Mouse (Mus musculus): Measurements from ENCODE around the gene Gucy1b2.
A peak's percentile ranks its signal among the peaks of the same experiment; 100 is the strongest.

The Gucy1b2 gene

DNA sequence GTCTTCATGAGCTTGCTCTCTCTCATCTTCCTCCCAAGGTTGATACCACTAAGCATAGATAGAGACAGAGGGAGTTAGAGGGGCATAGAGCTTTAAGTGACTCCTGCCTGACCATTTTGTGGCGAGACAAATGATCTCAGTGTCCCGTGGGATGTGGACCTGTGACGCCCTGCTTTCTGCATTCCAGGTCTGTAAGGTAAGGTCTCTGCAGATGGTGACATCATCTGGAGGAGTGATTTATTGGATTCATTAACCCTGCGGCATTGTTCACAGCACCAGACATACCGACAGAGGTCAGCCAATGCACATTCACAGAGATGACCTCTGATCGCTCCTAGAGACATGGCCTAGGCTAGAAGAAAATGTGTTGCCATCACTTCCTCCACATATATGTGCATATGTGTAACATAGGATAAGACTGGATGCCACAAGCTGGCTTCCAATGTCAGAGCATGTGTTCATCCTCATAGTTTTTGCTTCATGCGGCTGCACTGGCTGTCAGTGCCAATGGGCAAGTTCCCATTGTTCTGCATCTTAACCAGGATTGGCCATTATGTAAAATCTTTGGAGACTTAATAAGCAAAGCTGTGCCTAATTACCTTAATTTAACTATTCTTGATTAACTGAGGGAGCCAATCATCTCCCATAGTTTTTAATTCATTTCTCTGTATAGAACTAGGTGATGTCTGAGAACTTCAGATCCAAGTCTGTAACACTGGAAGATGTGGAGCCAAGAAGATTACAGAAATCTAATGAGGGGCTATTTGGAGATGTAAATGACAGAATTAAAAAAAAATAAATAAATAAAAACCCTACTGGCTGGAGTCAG lies 9.5 kb downstream of the Gucy1b2 start:
- no peak for DNase-seq (ENCODE audit: low read depth, low spot score)

DNA sequence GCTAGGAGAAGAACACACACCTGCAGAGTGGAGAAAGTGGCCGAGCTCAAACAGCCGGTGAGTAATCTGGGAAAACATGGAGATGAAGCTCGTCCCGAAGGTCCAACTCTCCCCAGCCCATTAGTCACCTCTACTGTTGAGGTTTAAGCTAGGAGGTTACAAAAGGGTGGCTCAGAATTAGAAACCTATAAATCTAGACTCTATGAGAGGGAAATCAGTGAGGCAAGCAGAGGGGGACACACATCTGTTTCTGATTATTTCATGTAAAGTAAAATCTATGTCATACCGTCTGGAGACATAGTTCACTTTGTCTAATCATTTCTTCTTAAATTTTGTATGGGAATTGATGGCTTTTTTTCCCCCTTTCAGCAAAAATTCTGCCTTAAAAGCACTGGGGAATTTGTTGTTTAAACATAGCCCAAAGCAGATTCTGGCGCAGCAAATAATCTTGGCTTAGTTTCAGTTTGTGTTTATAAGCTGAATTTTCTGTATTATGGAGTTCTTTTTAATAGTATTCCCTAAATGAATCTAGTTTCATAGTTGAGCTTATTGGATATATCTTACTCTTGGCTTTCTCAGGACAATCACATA lies 12.2 kb downstream of the Gucy1b2 start:
- peak; percentile 61 for DNase-seq (ENCODE audit: low read depth, low spot score)

DNA sequence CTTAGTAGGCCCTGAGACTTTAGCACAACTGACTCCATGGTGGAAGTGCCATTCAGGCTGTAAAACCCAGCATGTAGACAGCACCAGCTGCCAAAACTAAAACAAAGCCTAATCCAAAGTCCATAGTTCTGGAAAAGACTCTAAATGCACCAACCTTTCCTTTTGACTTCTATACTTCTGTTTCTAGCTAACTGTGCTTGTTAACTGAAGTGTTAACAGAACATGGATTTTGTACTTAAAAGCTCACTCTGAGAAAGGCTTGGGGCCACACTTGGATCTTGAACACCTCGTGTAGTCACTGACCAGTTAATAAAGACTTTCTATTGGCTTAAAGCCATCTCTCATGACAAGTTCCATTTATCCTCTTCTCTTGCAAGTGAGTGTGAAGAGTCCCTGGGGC lies 13.1 kb downstream of the Gucy1b2 start:
- no peak for DNase-seq (ENCODE audit: low read depth, low spot score)

DNA sequence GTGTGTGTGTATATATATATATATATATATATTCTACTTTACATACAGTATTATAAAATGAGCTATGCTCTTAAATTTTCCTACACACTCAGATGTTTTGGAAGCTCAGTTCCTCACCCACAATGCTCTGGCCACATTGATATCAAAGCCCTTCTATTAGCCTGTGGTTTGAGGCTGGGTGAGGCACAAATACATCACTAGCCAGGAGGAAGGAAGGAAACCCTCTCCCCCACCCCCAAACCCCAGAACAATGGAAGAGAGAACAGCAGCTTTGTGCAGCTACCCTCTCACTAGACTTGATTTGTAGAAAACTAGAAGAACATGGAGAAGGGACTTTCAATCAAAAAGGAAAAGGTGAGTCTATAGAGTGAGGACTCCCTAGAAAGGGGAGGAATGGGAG lies 16.1 kb downstream of the Gucy1b2 start:
- DNase-seq (ENCODE audit: low read depth, low spot score) = no peak

DNA sequence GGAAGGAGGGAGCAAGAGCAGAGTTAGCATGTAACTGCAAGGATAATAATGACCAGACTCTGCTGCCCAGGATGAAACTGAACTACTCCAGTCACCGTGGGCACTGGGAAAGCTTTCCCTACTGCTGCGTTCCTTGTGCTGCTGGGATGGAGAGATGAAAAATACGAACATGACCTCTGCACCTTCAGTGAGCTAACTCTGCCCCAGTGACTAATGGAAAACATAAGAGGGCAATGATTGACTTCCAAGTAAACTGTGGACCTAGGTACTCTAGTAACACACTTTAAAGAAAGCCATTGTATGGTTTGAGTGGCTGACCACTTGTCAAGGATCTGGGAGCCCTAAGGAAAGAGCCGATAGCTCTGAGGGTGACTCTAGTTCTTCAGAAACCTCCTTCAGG lies 17.9 kb downstream of the Gucy1b2 start:
- DNase-seq (ENCODE audit: low read depth, low spot score) = no peak

DNA sequence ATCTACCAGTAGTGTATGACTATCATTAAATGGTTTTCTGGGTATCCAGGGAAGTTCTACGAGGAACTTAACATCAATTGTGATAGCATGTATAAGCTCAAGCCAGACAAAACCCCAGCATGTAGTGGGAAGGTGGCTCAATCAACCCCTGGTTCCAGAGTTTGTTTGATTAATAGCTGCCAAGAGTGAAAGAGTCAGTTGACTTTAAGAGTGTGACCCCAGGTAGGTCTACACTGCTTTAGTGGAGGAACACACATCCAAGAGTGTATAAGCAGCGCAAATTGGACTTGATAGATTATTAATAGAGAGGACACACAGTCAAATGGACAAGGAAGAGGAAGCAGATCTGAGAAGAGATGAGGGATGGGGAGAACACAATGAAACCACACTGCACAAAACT lies 18.3 kb downstream of the Gucy1b2 start:
- DNase-seq (ENCODE audit: low read depth, low spot score) = no peak

DNA sequence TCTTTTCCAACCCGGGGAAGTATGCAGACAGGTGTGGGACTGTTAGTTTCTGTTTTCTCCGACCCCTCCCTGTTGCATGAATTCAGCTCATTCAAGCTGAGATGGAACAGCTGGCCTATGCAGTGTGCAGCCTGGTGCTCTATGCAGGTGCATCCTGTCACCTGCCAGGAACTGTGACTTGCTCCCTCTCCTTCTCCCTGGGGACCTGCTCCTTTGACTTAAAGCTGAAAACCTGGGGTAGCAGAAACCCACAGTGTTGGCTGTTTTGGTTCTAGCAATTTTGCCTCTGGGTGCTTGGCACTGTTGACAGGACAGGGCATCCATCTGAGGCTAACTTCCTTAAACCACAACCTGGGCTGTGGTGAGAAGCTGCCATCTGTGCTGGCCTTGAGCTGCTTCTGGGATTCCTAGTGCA lies 30.8 kb downstream of the Gucy1b2 start:
- peak; percentile 18 for DNase-seq (ENCODE audit: low read depth, low spot score)

DNA sequence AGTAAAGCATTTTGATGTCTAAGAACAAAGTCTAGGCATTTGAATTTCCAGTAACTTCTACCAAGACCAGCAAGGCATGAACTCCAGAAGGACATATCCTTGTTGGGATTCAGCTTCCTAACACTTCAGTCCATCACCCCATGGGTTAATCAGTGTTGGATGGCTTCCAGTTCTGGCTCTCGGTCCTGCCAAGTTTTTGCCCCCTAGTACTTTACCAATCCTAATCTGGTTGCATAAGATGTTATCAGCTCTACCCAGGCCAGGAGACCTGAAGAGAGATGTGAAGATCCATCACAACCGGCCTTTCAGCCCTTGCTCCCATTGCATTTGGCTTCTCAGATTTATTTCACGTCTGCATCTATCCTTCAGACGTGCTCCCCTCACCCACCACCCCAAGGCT lies 33.8 kb downstream of the Gucy1b2 start:
- no peak for DNase-seq (ENCODE audit: low read depth, low spot score)

DNA sequence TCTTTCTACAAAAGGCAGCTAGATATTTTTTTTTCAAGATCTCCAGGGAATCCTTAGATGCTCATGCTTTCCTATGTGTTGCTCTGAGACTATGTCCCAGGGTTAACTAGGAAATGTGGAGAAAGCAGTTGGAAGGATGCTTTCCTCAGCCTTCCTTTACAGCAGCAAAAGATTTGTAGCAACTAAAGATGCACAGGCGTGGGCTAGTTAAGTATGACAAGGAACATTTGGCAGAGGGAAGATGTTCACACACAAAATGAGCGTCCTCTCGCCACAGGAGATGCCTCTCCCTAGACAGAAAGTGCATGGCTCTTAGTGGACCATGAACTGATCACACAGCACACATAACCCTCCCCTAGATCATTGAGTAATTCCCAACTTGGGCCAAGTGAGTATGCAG lies 38.6 kb downstream of the Gucy1b2 start:
- DNase-seq (ENCODE audit: low read depth, low spot score) = no peak

DNA sequence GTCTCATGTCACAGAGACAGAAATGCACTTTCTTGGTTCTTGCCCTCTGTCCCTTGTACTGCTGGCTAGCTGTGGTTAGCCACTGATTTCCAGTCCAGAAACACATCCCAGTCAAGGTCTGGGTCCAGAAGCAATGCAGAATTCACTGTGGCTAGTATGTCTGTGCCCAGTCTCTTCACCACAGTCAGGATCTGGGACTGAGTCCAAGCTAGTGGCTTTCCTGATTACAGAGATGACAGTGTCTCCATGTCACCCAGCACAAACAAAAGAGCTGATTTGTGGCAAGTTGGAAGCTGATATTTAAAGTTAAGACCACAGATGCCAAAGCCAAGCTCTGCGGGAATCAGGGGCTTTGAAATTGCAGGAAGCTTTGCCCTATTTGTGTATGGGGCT lies 39.4 kb downstream of the Gucy1b2 start:
- DNase-seq (ENCODE audit: low read depth, low spot score) = peak; percentile 57

DNA sequence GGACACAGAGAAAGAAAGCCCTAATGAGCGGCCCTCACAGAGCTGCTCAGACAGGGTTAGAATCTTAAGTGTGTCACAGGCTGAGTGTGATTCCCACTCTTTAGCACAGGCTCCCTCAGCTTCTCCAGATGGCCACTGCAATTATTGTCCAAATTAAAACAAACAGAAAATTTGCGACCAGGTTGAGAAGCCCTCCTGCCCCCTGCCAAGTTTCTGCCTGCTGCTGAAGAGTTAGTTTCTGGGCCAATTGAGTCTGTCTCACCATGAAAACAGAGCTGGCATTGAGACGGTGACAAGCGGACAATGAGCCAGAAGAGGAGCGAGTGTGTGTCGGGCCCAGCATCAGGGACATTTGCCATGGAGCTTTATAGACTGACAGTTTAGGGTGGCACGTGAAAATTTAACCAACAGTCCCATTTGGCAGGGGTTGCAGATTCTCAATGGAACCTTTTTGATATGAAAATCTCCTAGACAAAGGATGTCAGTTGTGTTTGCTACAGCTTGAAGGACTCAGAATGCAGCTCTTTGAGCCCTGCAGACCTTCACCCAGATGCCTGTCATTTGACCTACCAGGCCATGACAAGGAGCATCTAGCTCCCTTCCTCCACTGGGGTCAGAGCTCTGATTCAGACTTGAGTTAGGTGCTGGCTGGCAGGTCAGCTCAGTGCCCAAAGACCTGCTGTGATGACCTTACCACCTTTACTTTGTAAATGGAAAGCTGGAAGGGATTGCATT lies 39.9 kb downstream of the Gucy1b2 start:
- DNase-seq (ENCODE audit: low read depth, low spot score) = no peak

DNA sequence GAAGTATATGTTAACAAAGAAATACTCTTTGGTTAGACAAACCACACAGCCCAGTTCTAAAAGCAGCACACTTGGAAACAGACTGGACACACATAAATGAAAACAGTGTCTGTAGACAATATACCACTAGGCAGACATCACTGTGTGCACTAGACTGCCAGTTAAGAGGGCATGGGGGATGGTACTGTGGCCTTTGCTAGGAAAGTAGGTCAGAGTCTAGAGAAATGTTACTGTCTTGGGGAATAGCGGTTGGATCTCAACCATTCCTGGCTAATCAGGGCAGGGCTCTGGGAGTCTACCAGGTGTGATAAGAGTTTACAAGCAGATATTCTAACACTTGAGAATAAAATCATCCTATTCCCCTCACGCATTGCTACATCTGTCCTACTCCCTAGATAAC lies 60.7 kb downstream of the Gucy1b2 start:
- no peak for DNase-seq (ENCODE audit: low read depth, low spot score)

DNA sequence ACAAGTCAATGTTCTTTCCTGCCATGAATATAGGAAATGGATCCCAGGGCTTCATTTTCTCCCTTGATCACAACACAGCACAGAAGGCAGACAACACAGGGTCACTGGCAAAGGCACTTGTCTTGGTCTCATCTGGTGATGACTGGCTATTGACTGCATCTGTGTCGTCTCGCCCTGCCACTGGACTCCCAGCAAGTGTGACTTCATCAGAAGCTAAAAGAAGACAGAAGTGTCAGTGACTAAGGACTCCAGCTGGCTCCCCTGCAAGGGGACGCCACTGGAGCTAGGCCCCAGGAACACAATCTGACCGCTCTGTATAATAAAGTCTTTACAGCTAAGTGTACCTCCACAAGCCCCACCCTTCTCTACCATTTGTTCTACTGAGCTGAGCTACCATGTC lies 63.3 kb downstream of the Gucy1b2 start:
- DNase-seq (ENCODE audit: low read depth, low spot score) = no peak

DNA sequence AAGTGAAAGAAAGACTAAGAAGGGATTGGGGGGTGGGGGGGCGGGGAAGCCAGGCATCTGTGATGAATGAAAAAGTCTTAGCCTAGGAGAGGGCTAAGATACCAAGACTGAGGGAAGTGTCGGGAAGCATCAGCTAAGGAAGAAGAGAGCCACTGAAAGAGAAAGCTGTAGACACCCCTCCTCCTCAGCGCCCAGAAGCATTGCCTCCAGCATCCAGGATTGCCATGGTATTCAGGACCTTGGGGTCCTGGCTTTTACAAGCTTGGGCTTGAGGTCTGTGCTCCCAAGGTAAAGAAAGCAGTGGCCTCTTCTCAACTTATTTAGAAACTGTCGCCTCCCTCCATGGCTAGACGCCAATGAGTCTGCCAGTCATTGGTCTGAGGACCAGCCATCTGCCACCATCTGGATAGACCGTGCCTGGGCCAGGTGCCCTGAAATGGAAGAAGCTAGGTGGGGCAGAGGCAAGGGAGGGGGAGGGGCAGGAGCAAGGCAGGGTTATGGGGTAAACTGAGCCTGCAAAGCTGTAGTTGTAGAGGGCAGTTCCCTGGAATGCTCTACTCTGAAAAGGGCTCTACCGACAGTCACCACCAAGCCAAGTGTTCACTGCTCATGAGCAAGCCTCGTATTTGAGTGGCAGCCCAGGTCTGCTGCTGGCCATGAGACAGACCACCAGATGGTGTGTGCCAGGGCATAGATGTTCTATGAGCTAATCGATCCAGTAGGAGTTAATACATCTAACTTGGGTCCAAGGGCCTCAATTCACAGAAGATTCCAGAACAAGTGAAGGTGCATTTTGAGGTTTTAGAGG lies 66.2 kb downstream of the Gucy1b2 start:
- peak; percentile 8 for DNase-seq (ENCODE audit: low read depth, low spot score)

DNA sequence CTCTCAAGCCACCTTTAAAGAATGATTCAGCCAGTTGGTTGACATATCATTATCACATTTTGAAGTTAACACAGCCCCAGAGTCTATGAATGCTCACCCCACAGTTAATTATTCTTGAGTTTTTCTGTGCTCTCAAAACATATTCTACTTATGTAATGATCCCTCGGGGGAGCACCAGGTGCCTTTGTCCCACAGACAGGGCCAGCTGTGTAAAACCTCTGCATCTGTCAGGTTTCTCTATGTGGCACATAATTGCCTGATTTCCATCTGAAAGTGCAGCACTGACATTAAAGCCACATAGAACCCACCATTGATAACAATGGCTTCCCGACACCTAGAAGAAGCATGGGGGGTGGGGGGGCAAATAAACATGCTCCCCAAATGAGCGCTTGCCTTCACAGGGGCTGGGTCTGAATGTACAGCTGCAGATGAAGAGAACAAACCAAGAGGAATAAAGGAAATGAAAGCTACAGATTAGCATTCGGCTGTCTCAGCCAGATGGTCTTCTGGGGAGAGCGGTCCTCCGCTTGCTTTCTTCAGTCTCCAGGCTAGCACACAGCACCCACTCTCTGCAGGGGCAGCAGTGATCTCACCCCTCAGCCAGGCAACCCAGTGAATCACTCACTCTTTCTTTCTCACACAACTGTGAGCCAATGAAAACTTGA lies 66.9 kb downstream of the Gucy1b2 start:
- peak; percentile 50 for DNase-seq (ENCODE audit: low read depth, low spot score)

DNA sequence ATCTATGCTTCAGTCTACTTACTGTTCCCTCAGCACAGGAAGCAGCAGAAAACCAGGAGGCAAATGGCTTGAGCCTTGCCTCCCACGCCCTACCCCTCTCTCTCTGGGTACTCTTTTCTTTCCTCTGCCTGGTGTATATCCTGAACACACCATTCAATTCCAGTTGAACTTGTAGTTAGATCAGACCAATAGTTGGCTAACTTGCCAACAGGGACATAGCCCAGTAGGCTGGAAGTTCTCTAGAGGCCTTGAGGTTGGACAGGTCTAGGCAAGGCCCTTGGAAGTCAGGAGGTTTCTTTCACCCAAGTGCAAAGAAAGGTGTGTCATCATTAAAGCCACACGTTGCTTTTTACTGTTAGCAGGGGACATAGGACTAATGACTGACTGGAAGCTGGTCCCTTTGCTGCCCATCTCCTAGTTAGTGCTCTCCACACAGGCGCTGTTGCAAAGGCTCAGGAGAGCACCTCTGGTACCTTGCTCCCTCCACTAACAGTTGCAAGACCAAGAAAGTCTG lies 72.2 kb downstream of the Gucy1b2 start:
- no peak for DNase-seq (ENCODE audit: low read depth, low spot score)

DNA sequence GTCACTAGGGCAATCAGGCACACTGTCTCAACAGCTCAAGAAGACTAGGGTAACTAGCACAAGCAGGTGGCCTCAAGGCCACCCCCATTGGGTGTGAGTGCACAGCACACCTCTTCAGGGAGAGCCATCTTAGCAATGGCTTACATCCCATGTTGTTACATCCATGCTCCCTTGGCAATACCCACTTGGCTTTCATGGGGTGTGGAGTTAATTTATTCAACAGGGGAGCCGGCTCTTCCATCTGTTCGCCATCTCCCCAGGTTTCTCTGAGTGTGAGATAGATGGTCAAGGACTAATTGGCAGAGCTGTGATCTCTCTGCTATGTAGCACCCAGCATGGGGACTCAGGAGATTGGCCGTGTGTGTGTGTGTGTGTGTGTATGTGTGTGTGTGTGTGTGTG lies 73.0 kb downstream of the Gucy1b2 start:
- DNase-seq (ENCODE audit: low read depth, low spot score) = no peak

DNA sequence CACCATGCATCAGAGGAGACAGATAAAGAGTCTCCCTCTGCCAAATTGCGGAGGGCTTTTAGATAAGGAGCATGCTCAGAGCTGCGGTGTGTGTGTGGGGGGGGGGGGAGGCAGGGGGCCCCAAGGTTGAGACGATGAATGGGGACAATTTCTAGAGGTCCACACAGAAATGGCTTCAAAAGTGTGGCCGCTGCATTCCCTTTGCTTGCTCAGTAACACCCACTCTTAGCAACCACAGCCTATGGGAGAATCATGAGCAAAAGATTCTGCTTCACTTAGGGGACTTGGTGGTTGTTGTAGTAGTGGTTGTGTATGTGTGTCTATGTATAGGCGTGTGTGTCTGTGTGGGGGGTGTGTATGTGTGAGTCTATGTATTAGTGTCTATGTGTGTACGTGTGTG lies 75.5 kb downstream of the Gucy1b2 start:
- DNase-seq (ENCODE audit: low read depth, low spot score) = no peak

DNA sequence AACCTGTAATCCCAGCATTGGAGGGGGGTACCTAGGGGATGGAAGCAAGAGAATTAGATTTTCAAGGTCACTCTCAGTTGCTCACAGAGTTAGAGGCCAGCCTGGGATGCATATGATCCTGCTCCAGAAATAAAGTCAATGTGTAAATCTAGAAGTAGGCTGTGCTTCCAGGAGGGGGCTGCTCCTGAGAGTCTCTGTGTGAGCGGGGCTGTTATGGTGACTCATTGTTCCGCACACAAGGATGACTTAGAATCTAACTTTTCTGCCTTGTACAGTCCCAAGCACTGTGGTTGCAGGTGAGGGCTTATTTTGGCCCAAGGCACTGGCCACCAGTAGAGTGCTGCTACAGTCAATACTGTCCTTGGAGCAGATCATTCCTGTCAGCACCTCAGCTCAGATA lies 76.7 kb downstream of the Gucy1b2 start:
- no peak for DNase-seq (ENCODE audit: low read depth, low spot score)

DNA sequence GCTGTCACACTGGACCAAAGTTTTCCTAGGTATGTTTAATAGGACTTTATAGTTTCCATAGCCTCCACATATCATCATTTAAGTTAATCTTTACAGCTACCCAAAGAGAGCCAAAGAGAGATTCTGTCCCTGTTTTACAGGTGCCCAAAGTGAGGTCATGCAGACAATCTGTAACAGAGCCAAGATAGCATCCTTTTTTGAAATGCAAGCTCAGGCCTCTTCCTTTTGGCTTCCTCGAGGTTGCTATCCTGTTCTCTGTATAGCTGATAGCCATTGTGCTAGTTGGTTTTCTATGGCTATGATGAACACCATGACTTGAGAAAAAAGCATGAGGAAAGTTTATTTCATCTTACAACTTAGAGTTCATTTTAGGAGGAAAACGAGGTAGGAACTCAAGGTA lies 80.0 kb downstream of the Gucy1b2 start:
- no peak for DNase-seq (ENCODE audit: low read depth, low spot score)

DNA sequence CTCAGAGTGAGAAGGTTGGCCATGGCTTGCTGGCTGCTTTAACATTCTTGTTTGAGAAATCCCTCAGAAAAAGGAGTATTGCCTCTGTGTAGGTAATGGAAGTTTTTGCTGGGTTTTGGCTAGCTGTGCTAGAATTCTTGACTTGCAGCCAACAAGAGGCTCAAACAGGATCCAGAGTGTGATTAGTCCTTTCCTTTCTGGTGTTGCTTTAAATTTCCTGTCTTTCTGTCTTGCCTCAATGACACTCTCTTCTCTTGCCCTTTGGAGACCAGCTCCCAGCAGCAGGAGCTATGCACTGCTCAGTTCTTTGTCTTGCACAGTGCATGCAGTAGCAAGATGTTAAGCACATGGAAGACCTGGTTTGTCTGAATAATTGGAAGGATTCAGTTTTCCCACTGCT lies 80.4 kb downstream of the Gucy1b2 start:
- DNase-seq (ENCODE audit: low read depth, low spot score) = peak; percentile 78
